Mouse (Mus musculus) G1E (cell line): Measurements from ENCODE around the gene Lamc2. TPM values are rescaled to one million over a fixed set of nuclear protein-coding genes. Genes with fewer than 3 reads are reported as not detected.

Source experiments
- ATAC-seq: 2 replicates; pipeline ENCODE4 v1.8.0; 2016; ENCODE audit warnings: mild to moderate bottlenecking; ENCODE audit not compliant: insufficient number of reproducible peaks, poor library complexity, low FRiP score, severe bottlenecking; ENCODE audit errors: extremely low read depth
- DNase-seq: peaks from one replicate; pipeline ENCODE4 v3.0.0; 2012; ENCODE audit warnings: low spot score
- H3K27me3 ChIP-seq: 2 replicates; pipeline ENCODE4 v1.6.1; 2012; ENCODE audit warnings: mild to moderate bottlenecking, low read length, inconsistent platforms; ENCODE audit not compliant: insufficient read depth
- H3K36me3 ChIP-seq: replicated peaks from 2 replicates; pipeline ENCODE3; 2012; ENCODE audit warnings: mild to moderate bottlenecking, inconsistent platforms
- H3K4me1 ChIP-seq: 2 replicates; pipeline ENCODE4 v1.6.1; 2012; ENCODE audit warnings: low read depth, low read length, inconsistent platforms, mixed read lengths; ENCODE audit not compliant: insufficient read depth
- H3K4me3 ChIP-seq: 2 replicates; pipeline ENCODE4 v1.5.1; 2012; ENCODE audit warnings: low read depth, mild to moderate bottlenecking, inconsistent platforms, low read length, moderate library complexity, mixed read lengths
- H3K9me3 ChIP-seq: replicated peaks from 2 replicates; pipeline ENCODE4 v1.6.1; 2012; ENCODE audit warnings: inconsistent platforms
- CTCF ChIP-seq: IDR thresholded peaks from 2 replicates; pipeline ENCODE4 v1.5.1; 2012; ENCODE audit warnings: low read depth, low read length, inconsistent platforms, mixed read lengths
- GATA1 ChIP-seq: IDR thresholded peaks from 2 replicates; pipeline ENCODE4 v1.6.1; 2012; ENCODE audit warnings: borderline replicate concordance, low read length, inconsistent platforms, mixed read lengths
- GATA2 ChIP-seq: IDR thresholded peaks from 2 replicates; pipeline ENCODE4 v1.6.1; 2012; ENCODE audit warnings: low read depth, low read length, inconsistent platforms, borderline replicate concordance
- POLR2AphosphoS5 ChIP-seq: IDR thresholded peaks from 2 replicates; pipeline ENCODE4 v1.6.1; 2012; ENCODE audit warnings: low read depth, low read length, inconsistent platforms; ENCODE audit not compliant: insufficient replicate concordance
- TAL1 ChIP-seq: conservative IDR thresholded peaks from 2 replicates; pipeline ENCODE4 v1.6.1; 2012; ENCODE audit warnings: low read depth, low read length, inconsistent platforms, mixed read lengths
- polyA plus RNA-seq: library from polyadenylated mRNA; stranded (reverse); fragments of >175 nt; gene quantifications from 2 replicates; pipeline ENCODE4 v1.2.3, GENCODE M21; 2012
- total RNA-seq, 2 experiments: library from RNA; stranded (forward) in 1 of 2; stranded (reverse) in 1 of 2; fragments of 200-1000 nt in 1 of 2; fragments of >200 nt in 1 of 2; fragmentation: Nextera tagmentation in 1 of 2; gene quantifications; 2 replicates each; pipeline ENCODE4 v1.2.3; 2014 to 2017

The Lamc2 gene
- total and polyA plus RNA-seq, 3 experiments = 0.11 TPM; not detected in 2

DNA sequence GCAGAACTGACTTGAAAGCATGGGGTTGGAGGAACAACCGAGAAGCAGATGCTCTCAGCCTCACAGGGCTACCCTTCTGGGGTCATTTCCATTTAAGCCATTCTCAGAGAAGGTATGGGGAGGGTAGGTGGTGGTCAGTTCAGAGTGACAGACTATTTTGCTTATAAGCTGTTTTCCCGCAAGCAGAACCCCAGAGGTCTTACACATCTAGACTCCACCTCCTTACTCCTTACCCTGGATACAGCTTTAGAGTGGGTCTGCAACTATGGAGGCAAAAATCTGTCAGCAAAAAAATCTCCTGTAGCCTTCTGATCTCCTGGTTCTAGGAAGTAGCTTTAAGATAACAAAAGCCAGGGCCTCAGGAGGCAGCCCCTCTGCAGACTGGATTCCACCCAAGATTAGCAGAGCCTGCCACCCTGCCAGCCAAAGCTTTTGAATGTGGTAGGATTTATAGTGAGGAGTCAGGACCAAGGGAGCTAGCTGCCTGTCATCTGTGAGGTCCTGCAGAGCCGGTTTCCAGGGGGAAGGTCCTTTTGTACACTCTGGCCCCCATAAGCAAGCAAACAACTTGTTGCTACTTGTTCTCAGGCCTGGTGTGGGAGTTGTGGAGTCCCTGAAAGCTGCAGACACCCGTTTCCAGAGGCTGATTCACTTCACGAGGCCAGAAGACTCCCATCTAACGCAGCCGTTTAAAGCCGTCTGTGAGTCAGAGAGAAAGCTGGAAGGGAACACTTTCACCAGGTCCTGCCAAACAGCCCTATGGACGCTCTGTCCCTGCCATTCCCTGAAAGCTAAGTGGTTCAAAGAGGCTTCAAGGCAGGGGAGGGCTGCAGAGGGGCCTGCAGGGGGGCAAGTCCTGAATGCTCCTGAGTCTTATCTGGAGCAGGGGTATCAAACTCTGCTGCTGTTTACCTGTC lies 52.1 kb downstream of the Lamc2 start:
- Histone ChIP-seq H3K27me3 (peaks cover 35% of the 10 kb centered on the region), H3K36me3 (no peaks in the 10 kb centered on the region), H3K9me3 (no peaks in the 10 kb centered on the region), H3K4me3 (no peak overlapping the region), H3K4me1 (peaks cover 2% of the 10 kb centered on the region; the same call in 1 of the 2 replicates)
- no peak for ATAC-seq
- TF ChIP-seq GATA1 = no peak
- no peak for TF ChIP-seq TAL1
- TF ChIP-seq CTCF = no peak
- no peak for TF ChIP-seq GATA2
- no peak for TF ChIP-seq POLR2AphosphoS5
- no peak for DNase-seq

DNA sequence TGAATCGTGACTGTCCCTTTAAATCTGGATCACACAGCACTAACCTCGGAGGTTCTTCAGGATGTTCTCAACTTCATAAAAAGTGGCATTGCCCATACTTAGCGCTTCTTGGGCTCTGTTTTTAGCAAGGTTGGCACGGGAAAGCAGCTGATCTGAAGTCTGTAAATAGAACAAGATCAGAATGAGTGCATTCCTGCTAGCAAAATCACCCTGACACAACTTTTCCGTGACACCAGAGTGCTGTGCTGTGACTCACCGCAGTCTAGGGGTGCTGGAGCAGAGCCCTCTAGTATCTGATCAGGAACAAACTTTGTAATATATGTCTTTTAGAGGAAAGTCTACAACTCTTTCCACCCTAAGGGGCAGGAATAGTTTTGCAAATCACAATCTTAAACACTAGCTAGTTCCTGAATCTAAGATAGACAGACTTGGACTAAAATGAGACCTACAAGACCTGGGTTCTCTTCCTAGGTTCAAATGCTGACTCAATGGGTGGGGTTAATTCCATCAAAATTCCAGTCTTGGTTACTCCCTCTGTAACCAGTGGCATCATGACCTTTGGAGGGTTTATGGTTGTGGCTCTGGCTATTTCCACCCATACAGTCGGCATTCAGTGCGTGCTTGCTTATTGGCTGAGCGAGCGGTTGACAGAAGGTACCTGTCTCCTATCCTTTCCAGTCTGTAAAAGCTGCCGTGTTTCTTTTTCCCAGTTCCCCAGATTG lies 56.1 kb downstream of the Lamc2 start:
- no peak overlapping the region for H3K4me3 ChIP-seq
- DNase-seq = no peak
- TF ChIP-seq GATA1 (no peak), POLR2AphosphoS5 (no peak), TAL1 (no peak), GATA2 (no peak), CTCF (no peak)
- no peaks in the 10 kb centered on the region for H3K9me3 ChIP-seq
- no peak for ATAC-seq
- peaks cover 2% of the 10 kb centered on the region; the same call in 1 of the 2 replicates for H3K4me1 ChIP-seq
- no peaks in the 10 kb centered on the region for H3K36me3 ChIP-seq
- peaks cover 53% of the 10 kb centered on the region for H3K27me3 ChIP-seq

GRCm38 (mm10) chr1:153128780-153129179 lies 57.5 kb downstream of the Lamc2 start:
- ATAC-seq = no peak
- H3K27me3 ChIP-seq = peaks cover 57% of the 10 kb centered on the region
- no peaks in the 10 kb centered on the region for H3K36me3 ChIP-seq
- peaks cover 2% of the 10 kb centered on the region; the same call in 1 of the 2 replicates for H3K4me1 ChIP-seq
- no peak overlapping the region for H3K4me3 ChIP-seq
- no peaks in the 10 kb centered on the region for H3K9me3 ChIP-seq
- DNase-seq = no peak
- TF ChIP-seq TAL1 = no peak
- no peak for TF ChIP-seq POLR2AphosphoS5
- TF ChIP-seq GATA2 = no peak
- TF ChIP-seq GATA1 = no peak
- TF ChIP-seq CTCF = no peak

- DNase-seq (no peak), ATAC-seq (no peak)
- peaks cover 2% of the 10 kb centered on the region; the same call in 1 of the 2 replicates for H3K4me1 ChIP-seq
- peaks cover 52% of the 10 kb centered on the region for H3K27me3 ChIP-seq
- TF ChIP-seq CTCF (no peak), POLR2AphosphoS5 (no peak), TAL1 (no peak), GATA2 (no peak), GATA1 (no peak)
- H3K9me3 ChIP-seq = no peaks in the 10 kb centered on the region
- no peak overlapping the region for H3K4me3 ChIP-seq
- H3K36me3 ChIP-seq = no peaks in the 10 kb centered on the region
Observed at GRCm38 (mm10) chr1:153127622-153128021, 58.6 kb downstream of the Lamc2 start.

DNA sequence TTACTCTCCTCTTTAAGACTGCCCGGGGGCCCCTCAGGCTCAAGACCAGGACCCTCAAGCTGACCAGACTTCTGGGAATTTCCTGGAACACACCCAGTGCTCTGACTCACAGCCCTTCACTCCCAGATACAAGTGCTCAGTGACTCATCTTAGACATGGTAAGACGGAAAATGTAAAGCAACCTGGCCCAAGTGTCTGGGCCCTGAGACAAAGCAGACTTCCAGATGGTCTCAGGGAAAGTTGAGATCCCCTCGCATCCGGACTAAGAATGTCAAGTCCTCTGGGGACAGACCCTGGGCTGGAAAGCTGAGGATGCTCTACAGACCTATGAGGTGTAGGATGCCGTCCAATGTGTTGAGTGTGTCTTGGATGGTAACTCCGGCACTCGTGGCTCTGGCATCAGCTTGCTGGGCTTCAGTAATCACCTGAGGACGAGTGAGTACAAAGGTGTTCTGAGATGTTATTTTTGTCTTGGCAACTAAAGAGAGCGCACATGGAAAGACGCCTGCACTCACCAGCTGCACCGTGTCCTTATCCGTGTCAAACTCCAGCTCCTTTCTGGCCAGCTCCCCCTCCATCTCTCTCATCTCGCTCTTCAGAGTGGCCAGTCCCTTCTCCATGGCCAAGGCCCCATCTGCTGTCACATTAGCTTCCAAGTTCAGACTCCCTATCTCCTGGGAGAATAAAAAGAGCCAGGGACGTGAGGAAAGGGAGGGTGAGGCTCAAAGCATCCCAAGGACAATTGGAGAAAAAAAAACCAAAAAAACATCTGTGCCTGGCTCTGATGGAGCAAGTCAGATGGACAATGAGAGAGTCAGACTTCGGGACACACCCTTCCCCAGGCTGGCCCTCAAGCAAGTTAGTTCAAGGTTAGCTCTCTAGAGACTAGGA lies 59.5 kb downstream of the Lamc2 start:
- DNase-seq (no peak), ATAC-seq (no peak)
- H3K36me3 ChIP-seq = no peaks in the 10 kb centered on the region
- TF ChIP-seq POLR2AphosphoS5 = no peak
- TF ChIP-seq CTCF = no peak
- TF ChIP-seq TAL1 = no peak
- no peak for TF ChIP-seq GATA1
- TF ChIP-seq GATA2 = no peak
- H3K9me3 ChIP-seq = no peaks in the 10 kb centered on the region
- H3K4me3 ChIP-seq = no peak overlapping the region
- peaks cover 57% of the 10 kb centered on the region for H3K27me3 ChIP-seq
- peaks cover 2% of the 10 kb centered on the region; the same call in 1 of the 2 replicates for H3K4me1 ChIP-seq
